Mouse (Mus musculus) MEL (cell line): ENCODE data around the gene Vangl1. TPM values are rescaled to one million over a fixed set of nuclear protein-coding genes. Genes with fewer than 3 reads are reported as not detected.

Experiments used
- DNase-seq: peaks from one replicate; pipeline ENCODE4 v3.0.0; 2011; ENCODE audit warnings: low read depth, low spot score
- H3K27ac ChIP-seq: 2 replicates; pipeline ENCODE4 v1.5.1; 2012; ENCODE audit warnings: low read depth, mild to moderate bottlenecking, control low read depth, low read length, moderate library complexity; ENCODE audit not compliant: control insufficient read depth
- H3K27me3 ChIP-seq, 2 experiments: fragments of 150-350 bp in 1 of 2; sonication (generic) in 1 of 2; 2 replicates each; pipeline ENCODE4 v1.6.1; 2012; ENCODE audit warnings: low read length in 2 of 2, mild to moderate bottlenecking in 2 of 2, improper control_type of control experiment in 1 of 2, moderate library complexity in 1 of 2; ENCODE audit not compliant: insufficient read depth in 2 of 2, control insufficient read depth in 1 of 2
- H3K36me3 ChIP-seq, 2 experiments: 2 replicates each; pipeline ENCODE4 v1.6.1; 2012 to 2014; ENCODE audit warnings: low read length in 2 of 2, improper control_type of control experiment in 1 of 2, inconsistent platforms in 1 of 2, mild to moderate bottlenecking in 1 of 2; ENCODE audit not compliant: insufficient read depth in 2 of 2, control insufficient read depth in 1 of 2
- H3K4me1 ChIP-seq, 2 experiments: fragments of 150-350 bp in 1 of 2; sonication (generic) in 1 of 2; 2 replicates each; pipeline ENCODE4 v1.6.1; 2012; ENCODE audit warnings: low read length in 2 of 2, improper control_type of control experiment in 1 of 2, mild to moderate bottlenecking in 1 of 2; ENCODE audit not compliant: insufficient read depth in 2 of 2, control insufficient read depth in 1 of 2
- H3K4me3 ChIP-seq, 2 experiments: fragments of 150-350 bp in 1 of 2; sonication (generic) in 1 of 2; 2 replicates each; pipeline ENCODE4 v1.5.1; 2012; ENCODE audit warnings: low read depth in 2 of 2, low read length in 2 of 2, mild to moderate bottlenecking in 2 of 2, moderate library complexity in 2 of 2, control low read depth in 1 of 2, improper control_type of control experiment in 1 of 2; ENCODE audit not compliant: control insufficient read depth in 1 of 2, insufficient read depth in 1 of 2
- H3K79me2 ChIP-seq: 2 replicates; pipeline ENCODE4 v1.6.1; 2012; ENCODE audit warnings: mild to moderate bottlenecking, low read length, moderate library complexity; ENCODE audit not compliant: control insufficient read depth, poor library complexity, insufficient read depth
- H3K9ac ChIP-seq: 2 replicates; pipeline ENCODE4 v1.6.1; 2012; ENCODE audit warnings: low read depth, mild to moderate bottlenecking, control low read depth, low read length, moderate library complexity; ENCODE audit not compliant: control insufficient read depth, poor library complexity, severe bottlenecking
- H3K9me3 ChIP-seq: fragments of 150-350 bp; sonication (generic); replicated peaks from 2 replicates; pipeline ENCODE4 v1.6.1; 2012; ENCODE audit warnings: mild to moderate bottlenecking, low read length, improper control_type of control experiment, moderate library complexity; ENCODE audit not compliant: insufficient read depth
- CHD1 ChIP-seq: IDR thresholded peaks from 2 replicates; pipeline ENCODE4 v1.6.1; 2012; ENCODE audit warnings: low read depth, mild to moderate bottlenecking, inconsistent platforms, low read length, improper control_type of control experiment
- CHD2 ChIP-seq: IDR thresholded peaks from 2 replicates; pipeline ENCODE4 v1.6.1; 2011; ENCODE audit warnings: low read length, improper control_type of control experiment
- E2F4 ChIP-seq: IDR thresholded peaks from 2 replicates; pipeline ENCODE4 v1.6.1; 2011; ENCODE audit warnings: low read depth, low read length, improper control_type of control experiment, borderline replicate concordance
- ETS1 ChIP-seq: IDR thresholded peaks from 2 replicates; pipeline ENCODE4 v1.6.1; 2012; ENCODE audit warnings: low read depth, mild to moderate bottlenecking, inconsistent platforms, low read length, improper control_type of control experiment, moderate library complexity
- MAZ ChIP-seq: IDR thresholded peaks from 2 replicates; pipeline ENCODE4 v1.6.1; 2012; ENCODE audit warnings: low read depth, mild to moderate bottlenecking, inconsistent platforms, low read length, improper control_type of control experiment
- NELFE ChIP-seq: IDR thresholded peaks from 2 replicates; pipeline ENCODE4 v1.6.1; 2011; ENCODE audit warnings: low read depth, low read length, improper control_type of control experiment
- NRF1 ChIP-seq: IDR thresholded peaks from 2 replicates; pipeline ENCODE4 v1.6.1; 2014; ENCODE audit warnings: low read depth, mild to moderate bottlenecking, inconsistent platforms, low read length, improper control_type of control experiment, moderate library complexity; ENCODE audit not compliant: poor library complexity, insufficient read depth, severe bottlenecking
- POLR2A ChIP-seq, 2 experiments: IDR thresholded peaks; 2 replicates each; pipeline ENCODE4 v1.6.1; 2011 to 2012; ENCODE audit warnings: low read length in 2 of 2, mild to moderate bottlenecking in 2 of 2, control low read depth in 1 of 2, improper control_type of control experiment in 1 of 2, low read depth in 1 of 2, moderate library complexity in 1 of 2; ENCODE audit not compliant: control insufficient read depth in 1 of 2, insufficient read depth in 1 of 2, poor library complexity in 1 of 2
- POLR2AphosphoS2 ChIP-seq: IDR thresholded peaks from 2 replicates; pipeline ENCODE4 v1.6.1; 2011; ENCODE audit warnings: low read length, improper control_type of control experiment
- RCOR1 ChIP-seq: IDR thresholded peaks from 2 replicates; pipeline ENCODE4 v1.6.1; 2012; ENCODE audit warnings: low read depth, mild to moderate bottlenecking, inconsistent platforms, low read length, improper control_type of control experiment
- SIN3A ChIP-seq: IDR thresholded peaks from 2 replicates; pipeline ENCODE4 v1.6.1; 2012; ENCODE audit warnings: low read length, improper control_type of control experiment, inconsistent platforms
- TBP ChIP-seq: IDR thresholded peaks from 2 replicates; pipeline ENCODE4 v1.8.0; 2011; ENCODE audit warnings: low read depth, low read length, improper control_type of control experiment
- TCF12 ChIP-seq: IDR thresholded peaks from 2 replicates; pipeline ENCODE4 v1.6.1; 2014; ENCODE audit warnings: low read depth, mild to moderate bottlenecking, inconsistent platforms, low read length, improper control_type of control experiment, moderate library complexity
- UBTF ChIP-seq: IDR thresholded peaks from 2 replicates; pipeline ENCODE4 v1.6.1; 2012; ENCODE audit warnings: low read depth, mild to moderate bottlenecking, inconsistent platforms, low read length, improper control_type of control experiment, moderate library complexity, borderline replicate concordance; ENCODE audit not compliant: insufficient read depth
- USF2 ChIP-seq, 2 experiments: IDR thresholded peaks; 2 replicates each; pipeline ENCODE4 v1.6.1; 2011 to 2012; ENCODE audit warnings: improper control_type of control experiment in 2 of 2, low read length in 2 of 2, borderline replicate concordance in 1 of 2, inconsistent platforms in 1 of 2, low read depth in 1 of 2, mild to moderate bottlenecking in 1 of 2; ENCODE audit not compliant: insufficient read depth in 1 of 2
- ZC3H11A ChIP-seq: IDR thresholded peaks from 2 replicates; pipeline ENCODE4 v1.6.1; 2012; ENCODE audit warnings: low read depth, mild to moderate bottlenecking, inconsistent platforms, low read length, improper control_type of control experiment
- polyA plus RNA-seq, 2 experiments: library from polyadenylated mRNA; stranded (reverse) in 1 of 2; unstranded in 1 of 2; fragments of >175 nt in 1 of 2; fragments of >200 nt in 1 of 2; gene quantifications; 2 replicates each; pipeline versions ENCODE4 v1.2.1 to v1.2.4; 2012; ENCODE audit warnings: low replicate concordance in 2 of 2, low read depth in 1 of 2; ENCODE audit not compliant: insufficient read length in 2 of 2, insufficient read depth in 1 of 2, missing spikeins in 1 of 2
- total RNA-seq: library from RNA; depleted of rRNA; stranded (reverse); fragments of 300-350 nt; gene quantifications from 2 replicates; pipeline ENCODE4 v1.2.3, GENCODE M21; 2012; rRNA removed

Gene Vangl1
- total RNA-seq: 6.5 and 6.8 TPM in 2 replicates
- 10 to 100 TPM in 1 of 2 experiments, not detected in 1; 15.1 TPM for polyA plus RNA-seq

DNA sequence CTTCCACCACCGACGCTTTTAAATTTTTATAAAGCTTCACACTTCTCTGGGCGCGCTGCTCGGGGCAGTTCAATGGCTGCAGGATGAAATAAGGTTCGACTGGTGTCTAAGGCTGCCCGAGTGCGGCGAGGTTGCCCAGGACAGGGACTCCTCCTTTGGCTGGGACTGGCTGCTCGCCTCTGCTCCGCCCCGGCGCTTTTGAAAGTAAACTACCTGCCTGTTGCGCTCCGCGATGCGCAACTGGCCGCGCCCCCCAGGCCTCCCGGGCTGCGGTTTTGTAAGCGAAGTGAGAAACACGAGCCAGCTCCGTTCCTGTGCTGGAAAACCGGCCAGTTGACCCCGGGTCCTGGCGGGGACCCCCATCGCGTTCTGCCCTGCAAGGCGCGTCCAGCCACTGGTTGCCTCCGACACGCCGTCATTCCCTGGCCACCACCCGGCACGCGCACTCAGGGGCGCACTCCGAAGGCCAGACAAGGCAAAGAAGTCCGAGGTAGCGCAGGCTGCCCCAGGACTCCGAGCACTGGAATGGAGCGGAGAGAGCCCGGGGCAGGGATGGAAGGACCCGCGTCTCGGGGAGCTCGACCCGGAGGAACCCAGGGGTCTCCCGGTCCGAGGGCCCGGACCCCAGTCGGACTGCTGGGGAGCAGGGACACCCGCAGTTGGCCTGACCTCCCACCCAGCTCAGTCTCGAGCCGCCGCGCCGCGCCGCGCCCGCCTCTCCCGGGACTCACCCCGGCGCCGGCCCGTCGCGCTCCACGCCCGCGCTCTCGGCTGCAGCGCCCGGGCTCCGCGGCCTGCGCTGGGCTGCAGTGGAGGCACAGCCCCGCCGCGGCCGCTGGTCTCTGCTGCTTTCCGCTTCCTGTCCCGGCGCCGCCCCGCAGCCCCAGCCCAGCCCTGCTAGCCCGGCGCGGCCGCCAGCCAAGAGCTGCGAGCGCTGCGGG is at the start of gene Vangl1:
Vangl1 (minus strand) TSS at position 913 of the 941 bp plus-strand sequence.
- H3K27ac ChIP-seq: no peak within 1 kb of the TSS
- peak within 1 kb of the TSS; percentile 47 to 66 for H3K4me3 ChIP-seq
- peak within 1 kb of the TSS; percentile 35 for H3K9ac ChIP-seq
- DNase-seq: peak; percentile 51
- no peaks in the 10 kb centered on the region for H3K9me3 ChIP-seq
- peak in 1 of 2 experiments; percentile 35; a peak in 1 of 4 replicates for TF ChIP-seq POLR2A (IDR thresholded peaks at IDR 0.05; ENCODE audit: control insufficient read depth in 1 of 2, insufficient read depth in 1 of 2, low read depth in 1 of 2, low read length in 2 of 2, poor library complexity in 1 of 2)
- no peak for TF ChIP-seq ZC3H11A
- no peak for TF ChIP-seq CHD1
- no peak for TF ChIP-seq ETS1
- TF ChIP-seq, all 39 proteins: peak for 1
- Histone ChIP-seq H3K27me3 (no peaks in the 10 kb centered on the region), H3K4me1 (no peaks in the 10 kb centered on the region), H3K36me3 (no peaks in the 10 kb centered on the region), H3K79me2 (no peaks in the 10 kb centered on the region)

GRCm38 (mm10) chr3:102253554-102253953 is 49.1 kb upstream of the Vangl1 start:
- no peaks in the 10 kb centered on the region for H3K79me2 ChIP-seq
- H3K27me3 ChIP-seq: no peaks in the 10 kb centered on the region
- H3K9me3 ChIP-seq: no peaks in the 10 kb centered on the region
- H3K36me3 ChIP-seq: no peaks in the 10 kb centered on the region
- DNase-seq: no peak
- H3K9ac ChIP-seq: no peak overlapping the region
- H3K4me3 ChIP-seq: no peak overlapping the region
- no peaks in the 10 kb centered on the region for H3K4me1 ChIP-seq
- H3K27ac ChIP-seq: no peak overlapping the region
- TF ChIP-seq CHD2 (no peak), SIN3A (no peak), UBTF (no peak), RCOR1 (no peak), MAZ (no peak), USF2 (IDR thresholded peaks at IDR 0.05; ENCODE audit: borderline replicate concordance in 1 of 2, insufficient read depth in 1 of 2, low read depth in 1 of 2, low read length in 2 of 2) (no peak), ZC3H11A (no peak), TBP (no peak), POLR2AphosphoS2 (no peak), TCF12 (no peak), E2F4 (no peak), NRF1 (no peak), NELFE (no peak)
